Mouse (Mus musculus): ENCODE results near the gene Ncln.

Gene Ncln

DNA sequence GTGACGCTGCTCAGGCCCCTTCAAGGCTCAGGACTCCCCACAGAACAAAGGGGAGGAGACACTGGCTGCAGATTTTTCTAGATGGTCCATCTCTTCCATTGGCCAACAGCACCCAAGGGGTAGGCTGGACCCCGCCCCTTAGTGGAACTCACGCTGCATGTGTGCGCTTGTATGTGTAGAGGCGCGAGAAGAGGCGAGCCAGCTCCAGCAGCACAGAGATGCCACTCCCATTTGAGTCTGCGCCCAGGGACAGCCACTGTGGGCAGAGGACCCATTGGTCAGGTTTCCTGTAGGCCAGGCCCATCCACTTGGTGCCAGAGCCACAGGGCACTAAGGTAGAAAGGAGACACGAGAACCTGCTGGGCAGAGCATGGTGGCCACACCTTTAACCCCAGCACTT lies 5.2 kb downstream of the Ncln start:
- no peak for DNase-seq (ENCODE audit: low spot score in 2 of 2)

DNA sequence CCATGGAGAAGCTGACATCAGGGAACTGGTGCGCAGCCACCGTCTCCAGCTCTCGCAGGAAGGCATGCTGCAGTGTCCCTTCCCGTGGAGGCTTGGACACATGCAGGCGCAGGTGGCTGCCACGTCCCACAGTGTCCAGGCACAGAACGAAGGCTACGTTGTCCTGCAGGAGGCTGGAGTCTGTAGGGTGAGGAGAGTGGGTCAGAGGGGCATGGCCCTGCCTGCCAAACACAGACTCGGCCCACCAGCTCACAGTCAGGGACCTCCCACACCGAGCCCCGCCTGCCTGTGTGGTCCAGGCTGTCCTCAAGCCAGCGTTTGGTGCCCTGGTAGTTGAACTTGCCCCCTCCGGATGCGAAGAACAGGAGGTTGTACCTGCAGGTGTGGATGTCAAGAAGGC lies 6.3 kb downstream of the Ncln start:
- no peak for DNase-seq (ENCODE audit: low spot score in 2 of 2)

DNA sequence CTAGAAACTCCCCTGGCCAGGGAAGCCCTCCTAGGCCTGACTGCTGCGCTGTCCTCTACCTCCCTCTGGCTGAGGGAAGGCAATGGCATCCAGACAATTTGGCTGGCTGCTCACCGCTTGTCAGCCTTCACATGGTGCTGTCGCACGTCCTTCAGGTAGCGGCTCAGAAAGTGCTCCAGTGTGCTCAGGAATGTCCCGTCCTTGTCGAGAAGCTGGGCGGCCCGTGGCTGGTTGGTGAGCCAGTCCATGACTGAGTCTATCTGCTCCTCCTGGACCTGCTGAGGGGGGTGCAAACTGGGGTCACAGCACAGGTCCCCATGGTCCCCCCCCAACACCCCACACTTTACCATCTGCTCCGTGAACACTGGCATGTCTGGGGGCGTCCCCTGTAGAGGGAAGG lies 8.1 kb downstream of the Ncln start:
- no peak for DNase-seq (ENCODE audit: low spot score in 2 of 2)

DNA sequence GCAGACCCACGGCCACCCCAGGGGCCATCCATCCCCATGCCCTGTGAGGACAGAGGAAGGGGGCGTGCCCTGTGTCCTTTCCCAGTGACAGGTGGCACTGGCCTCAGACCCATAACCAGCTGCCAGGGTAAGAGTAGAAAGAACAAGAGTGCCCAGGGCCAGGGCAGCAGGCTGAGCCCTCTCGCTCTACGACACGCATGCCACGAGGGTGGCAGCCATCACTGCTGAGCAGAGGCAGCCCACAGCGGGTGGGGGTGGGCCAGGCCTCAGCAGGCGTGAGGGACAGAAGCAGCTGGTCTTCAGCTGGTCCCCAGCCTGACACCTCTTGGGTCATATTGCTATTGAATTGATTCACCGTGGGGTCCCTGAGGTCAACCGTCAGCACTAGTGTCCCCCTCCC lies 9.7 kb downstream of the Ncln start:
- no peak for DNase-seq (ENCODE audit: low spot score in 2 of 2)

DNA sequence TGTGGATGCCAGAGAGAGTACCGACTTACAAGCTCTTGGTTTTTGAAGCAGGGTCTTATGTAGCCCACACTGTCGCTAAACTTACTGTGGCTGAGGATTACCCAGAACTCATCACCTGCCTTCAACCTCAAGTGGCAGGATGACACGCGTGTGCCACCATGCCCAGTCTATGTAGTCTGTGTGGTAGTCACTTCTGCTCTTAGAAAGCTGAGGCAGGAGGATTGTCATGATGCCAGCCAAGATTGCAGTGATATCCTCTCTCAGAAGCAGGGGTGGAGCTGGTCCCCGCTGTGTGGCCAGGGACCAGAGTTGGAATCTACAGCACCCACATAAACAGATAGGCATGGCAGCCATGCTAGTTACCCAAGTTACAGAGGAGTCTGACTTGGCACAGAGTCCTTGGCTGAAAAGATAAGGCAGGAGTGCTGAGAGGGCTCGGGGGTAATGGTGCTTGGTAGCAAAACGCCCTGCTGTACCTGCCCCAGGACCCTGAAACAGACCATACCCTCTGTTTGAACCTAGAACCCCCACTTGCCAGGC lies 10.6 kb downstream of the Ncln start:
- no peak for DNase-seq (ENCODE audit: low spot score in 2 of 2)

DNA sequence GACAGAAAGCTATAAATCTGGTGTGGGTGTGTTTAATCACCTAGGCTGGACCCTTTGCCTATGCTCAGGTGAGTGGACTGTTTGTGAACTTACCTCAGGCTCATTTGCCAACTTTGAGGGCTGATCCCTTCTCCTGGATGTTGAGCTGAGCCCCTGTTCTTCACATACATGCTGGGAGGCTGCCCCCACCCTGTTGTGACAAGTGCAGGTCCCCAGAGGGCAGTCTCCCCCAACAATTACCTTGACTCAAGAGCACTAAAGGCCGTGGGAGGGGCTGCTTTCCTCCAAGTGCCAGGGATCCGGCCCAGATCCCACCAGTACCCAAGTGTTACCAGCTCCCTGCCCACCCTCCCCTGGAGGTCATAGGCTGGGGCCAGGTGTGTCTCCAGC lies 11.1 kb downstream of the Ncln start:
- DNase-seq (ENCODE audit: low spot score in 2 of 2) = no peak

DNA sequence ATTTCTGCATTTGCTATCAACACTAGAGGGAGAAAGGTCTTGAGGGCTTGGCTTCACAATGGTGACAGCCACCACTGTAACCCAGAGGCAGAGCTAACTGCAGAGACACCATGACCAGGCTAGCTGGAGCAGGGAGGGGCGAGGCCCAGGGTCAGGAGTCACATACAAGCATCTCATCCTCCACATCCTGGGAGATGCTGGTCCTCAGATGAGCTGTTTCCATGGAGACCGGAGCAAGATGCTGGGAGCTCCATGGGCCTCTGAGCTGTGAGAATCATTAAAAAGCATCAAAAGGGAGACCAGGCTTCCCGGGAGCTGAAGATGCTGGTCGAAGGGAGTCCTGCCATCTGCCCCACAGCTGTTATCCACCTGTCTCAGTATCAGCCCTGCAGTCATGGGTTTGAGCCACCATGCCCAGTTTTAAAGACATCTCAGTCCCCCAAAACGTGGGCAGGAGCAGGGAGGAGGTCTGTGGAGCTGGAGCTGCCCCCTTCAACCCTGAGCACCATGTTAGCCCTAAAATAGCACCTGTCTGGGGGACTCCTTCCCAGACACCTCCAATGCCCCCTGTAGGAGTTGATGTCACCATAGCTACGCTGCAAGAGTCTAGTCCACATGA lies 11.6 kb downstream of the Ncln start:
- no peak for DNase-seq (ENCODE audit: low spot score in 2 of 2)

DNA sequence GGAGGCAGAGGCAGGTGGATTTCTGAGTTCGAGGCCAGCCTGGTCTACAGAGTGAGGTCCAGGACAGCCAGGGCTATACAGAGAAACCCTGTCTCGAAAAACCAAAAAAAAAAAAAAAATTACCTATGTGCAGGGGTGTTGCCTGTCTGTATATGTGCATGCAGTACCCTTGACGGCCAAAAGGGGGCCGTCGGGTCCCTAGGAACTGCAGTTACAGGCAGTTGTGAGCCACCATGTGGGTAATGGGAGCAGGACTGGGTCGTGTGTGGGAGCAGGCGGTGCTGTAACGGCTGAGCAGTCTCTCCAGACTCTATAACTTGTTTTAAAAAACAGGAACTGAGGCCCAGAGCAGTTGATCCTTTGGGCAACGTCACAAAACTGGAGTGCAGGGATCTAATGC lies 12.2 kb downstream of the Ncln start:
- DNase-seq (ENCODE audit: low spot score in 2 of 2) = no peak

DNA sequence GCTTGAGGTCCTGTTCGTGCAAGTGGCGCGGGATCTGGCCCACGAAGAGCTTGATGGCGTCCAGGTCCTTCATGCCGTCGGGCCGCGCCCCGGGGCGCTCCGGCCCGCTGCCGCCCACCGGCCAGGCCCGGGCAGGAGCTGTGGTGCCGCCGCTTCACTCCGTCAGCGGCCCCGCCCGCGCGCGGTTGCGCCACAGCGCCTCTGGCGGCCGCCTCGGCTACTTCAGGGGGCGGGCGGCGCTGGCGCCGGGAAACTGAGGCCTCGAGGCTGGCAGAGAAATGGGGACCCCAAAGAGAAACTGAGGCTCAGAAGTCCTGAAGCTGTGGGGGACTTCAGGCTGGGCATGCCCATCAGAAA lies 13.7 kb downstream of the Ncln start, which contains the start of gene Celf5:
Gene Celf5 (minus strand): TSS at position 177 of the 357 bp plus-strand sequence.
- DNase-seq (ENCODE audit: low spot score in 2 of 2) = no peak

DNA sequence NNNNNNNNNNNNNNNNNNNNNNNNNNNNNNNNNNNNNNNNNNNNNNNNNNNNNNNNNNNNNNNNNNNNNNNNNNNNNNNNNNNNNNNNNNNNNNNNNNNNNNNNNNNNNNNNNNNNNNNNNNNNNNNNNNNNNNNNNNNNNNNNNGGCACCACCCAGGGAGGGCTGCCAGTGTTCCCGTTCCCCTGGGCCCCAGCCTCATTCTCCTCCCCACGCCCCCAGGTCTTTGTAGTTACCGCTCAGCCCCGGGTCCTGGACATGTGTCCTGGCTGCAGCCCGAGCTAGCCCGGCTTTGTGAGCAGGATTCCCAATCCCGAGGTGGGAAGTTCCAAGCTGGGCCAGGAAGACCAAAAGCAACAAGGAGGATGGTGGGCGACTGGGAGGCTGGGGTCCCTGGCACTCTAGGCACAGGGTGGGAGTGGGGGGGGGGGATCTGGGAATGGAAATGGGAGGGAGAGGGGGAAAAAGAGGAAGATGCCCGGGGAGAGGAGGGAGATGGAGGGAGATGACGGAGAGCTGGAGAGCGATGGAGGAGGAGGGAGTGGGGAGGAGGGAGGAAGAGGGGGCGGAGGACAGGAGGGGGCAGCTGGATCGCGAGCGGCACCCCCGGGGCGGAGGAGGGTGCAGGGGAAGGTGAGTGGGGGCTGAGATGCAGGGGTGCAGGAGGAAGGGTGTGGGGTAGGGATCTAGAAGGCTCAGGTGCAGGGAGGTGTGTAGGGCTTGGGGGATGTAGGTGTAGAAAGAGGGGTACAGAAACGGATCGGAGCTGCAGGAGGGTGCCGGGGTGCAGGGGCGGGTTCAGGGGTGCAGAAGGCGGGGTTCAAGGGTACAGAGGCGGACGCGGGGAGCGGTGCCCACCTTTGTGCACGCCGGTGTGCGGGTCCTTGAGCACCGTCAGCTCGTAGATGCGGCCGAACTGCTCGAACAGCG lies 14.3 kb downstream of the Ncln start:
- DNase-seq (ENCODE audit: low spot score in 2 of 2) = no peak

DNA sequence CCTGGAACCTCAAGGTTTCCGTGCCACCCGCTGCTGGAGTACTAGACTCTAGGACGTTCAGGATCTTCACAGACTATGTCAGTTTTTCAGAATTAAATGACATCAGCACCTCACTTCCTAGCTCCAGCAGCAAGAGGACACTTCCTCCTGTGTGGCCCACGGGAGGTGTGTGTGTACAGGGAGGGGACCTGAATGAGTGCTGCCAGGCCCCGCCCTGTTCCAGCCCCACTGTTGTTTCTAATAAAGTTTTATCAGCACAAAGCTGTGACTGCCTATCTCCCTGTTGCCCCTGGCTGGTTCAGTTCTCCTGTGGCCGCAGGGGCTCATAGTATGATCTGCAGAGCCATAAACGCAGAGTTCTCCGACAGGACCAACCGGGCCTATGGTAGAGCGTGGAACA lies 21.7 kb downstream of the Ncln start:
- no peak for DNase-seq (ENCODE audit: low spot score in 2 of 2)

DNA sequence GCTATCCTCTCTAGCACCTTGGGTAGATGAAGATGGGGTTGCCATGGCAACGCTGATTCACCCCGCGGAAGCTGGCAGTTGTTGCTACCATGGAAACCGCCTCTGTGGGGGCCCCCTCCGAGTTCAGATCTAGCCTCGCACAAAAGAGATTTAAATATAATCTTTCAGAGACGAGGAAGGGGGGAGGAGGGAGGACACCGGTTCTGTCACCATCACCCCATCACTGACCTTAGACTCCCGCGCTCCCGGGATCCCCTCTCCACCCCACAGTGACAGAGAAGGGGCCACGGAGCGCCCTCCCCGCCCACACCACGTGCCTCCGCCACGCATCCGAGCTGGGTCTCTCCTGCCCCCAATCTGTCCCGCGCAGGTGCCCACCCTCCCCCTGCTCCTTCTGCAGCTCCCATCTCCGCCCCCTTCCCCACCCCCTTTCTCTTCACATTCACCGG lies 23.2 kb downstream of the Ncln start:
- no peak for DNase-seq (ENCODE audit: low spot score in 2 of 2)

DNA sequence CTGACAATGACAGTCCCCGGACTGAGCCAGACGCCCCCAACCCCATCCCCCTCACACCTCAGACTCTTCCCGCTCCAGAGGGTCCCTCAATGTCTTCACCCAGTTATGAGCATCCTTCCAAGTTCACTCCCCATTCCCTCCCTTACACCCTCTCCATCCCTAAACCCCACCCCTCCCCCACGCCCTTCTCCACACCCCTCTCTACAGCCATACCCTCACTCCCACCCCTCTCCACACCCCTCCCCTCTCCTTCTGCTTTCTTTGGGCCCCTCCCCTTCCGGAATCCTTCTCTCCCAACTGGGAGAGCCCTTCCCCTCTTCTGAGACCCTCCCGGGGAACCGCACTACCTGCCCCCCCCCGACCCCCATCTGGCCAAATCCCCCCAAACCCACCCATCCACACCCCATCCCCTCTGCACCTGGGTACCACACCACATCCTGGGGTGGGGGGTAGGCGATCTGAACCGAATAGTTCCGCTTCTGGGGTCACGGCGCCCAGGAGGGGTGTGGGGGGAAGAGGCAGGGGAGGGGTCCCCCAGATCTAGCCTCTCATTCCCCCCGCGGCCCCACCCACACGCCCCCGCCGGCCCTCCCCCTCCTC lies 23.7 kb downstream of the Ncln start:
- DNase-seq (ENCODE audit: low spot score in 2 of 2) = no peak

DNA sequence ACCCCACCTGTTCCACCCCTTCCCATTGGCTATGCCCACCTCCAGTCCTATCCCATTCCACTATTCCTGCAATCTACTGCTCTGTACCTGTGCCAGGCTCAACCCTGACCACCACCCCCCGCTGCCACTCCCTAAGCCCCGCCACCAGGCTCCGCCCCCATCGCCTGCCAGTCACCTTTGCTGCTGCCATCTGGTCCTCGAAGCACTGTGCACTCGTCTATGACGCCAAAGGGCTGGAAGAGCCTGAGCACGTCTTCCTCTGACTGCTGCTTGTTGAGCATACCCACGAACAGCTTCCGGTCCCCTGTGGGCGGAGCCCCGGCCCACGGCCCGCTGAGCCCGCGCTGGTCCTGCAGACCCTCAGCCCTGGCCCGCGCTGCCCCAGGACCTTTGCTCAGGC lies 25.7 kb downstream of the Ncln start:
- DNase-seq (ENCODE audit: low spot score in 2 of 2) = no peak

DNA sequence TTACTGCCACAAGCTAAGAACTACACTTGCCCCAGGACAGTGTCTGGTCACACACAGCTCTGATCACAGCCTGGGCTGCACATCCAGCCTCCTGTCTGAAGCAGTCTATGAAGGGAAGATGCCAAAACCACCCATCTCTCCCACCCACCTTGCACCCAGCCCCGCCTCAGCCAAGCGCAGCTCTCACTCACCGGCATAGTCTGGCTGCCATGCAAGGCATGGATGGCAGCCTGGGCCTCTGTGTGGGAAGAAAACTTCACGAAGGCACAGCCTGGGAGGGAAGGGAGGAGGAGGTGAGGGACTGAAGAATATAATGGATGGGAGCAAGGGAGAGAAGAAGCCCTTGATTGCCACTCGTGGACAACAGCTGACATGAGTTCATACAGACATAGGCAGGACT lies 26.9 kb downstream of the Ncln start:
- DNase-seq (ENCODE audit: low spot score in 2 of 2) = no peak

DNA sequence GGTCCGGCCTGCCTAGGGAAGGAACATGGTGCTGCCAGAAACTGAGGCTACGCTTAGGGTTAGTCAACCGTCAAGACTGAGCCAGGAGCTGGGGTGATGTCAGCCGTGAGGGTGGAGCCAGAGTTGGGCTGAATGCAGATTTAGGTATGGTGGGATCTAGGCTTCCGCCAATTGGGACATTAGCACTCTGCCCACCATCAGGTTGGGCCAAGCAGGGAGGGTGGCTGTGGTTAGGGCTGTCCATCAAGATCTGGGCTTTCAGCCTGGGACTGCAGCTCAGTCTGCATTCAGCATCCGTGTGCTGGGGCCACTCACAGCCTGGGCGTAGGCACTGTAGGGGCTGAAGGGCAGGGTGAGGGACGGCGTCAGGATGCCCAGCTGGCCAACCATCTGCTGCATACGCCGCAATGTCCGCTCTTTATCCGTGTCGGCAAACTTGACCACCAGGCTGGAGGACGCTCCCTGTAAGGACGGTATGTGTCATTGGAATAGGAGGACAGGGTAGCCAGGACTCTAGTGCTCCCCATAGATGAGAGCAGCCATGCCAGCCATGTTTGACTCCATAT lies 28.4 kb downstream of the Ncln start:
- no peak for DNase-seq (ENCODE audit: low spot score in 2 of 2)

DNA sequence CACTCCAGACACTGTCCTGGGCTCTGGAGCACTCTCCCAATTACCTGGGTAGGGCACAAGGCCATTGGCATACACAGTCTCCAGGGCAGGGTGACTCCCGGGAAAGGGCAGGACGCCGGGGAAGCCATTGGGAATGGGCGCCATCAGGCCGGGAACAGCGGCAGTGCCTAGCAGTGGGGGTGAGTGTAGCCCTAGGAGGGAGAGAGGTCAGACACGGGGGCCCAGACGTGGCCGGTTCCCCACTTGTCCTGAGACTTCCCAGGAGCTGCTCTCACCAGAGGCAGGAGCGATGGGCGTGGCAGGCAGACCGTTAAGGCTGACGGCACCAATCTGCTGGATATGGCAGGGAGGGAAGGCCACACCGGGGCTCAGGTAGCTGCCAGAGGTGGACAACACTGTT lies 29.3 kb downstream of the Ncln start:
- no peak for DNase-seq (ENCODE audit: low spot score in 2 of 2)

DNA sequence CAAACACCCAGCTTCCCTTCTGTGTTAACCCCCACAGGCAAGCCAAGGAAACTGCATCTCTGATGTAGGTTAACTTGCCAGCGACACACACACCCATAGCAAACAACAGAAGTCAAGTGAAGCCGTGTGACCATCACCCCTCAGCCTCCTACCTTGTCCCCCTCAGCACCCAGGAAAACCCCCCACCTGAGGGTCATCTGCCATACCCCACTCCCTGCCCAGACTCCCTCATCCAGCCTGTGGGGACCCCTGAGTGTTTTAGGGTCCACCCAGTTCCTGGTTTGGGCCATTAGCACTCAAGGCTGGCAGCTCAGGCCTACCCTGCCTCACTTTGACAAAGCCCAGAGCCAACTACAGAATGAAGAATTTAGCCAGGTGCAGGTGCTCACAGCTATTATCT lies 30.1 kb downstream of the Ncln start:
- DNase-seq (ENCODE audit: low spot score in 2 of 2) = no peak

DNA sequence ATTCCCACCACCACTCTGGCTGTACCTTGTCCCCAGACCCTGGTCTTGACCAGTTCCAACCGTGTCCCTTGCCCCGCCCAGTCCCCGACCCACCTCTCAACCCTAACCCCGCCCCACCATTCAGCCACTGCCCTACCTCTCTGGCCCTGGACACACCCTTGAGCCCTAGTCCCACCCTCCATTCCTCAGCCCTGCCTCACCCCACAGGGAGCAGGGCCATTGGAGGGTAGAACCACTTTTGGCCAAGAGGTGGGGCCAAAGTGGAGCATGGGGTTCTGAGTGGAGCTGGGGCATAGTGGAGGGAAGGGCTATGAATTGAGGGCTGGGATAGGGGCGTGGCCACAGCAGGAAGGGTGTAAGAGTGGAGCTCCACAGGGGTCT lies 30.9 kb downstream of the Ncln start:
- no peak for DNase-seq (ENCODE audit: low spot score in 2 of 2)

DNA sequence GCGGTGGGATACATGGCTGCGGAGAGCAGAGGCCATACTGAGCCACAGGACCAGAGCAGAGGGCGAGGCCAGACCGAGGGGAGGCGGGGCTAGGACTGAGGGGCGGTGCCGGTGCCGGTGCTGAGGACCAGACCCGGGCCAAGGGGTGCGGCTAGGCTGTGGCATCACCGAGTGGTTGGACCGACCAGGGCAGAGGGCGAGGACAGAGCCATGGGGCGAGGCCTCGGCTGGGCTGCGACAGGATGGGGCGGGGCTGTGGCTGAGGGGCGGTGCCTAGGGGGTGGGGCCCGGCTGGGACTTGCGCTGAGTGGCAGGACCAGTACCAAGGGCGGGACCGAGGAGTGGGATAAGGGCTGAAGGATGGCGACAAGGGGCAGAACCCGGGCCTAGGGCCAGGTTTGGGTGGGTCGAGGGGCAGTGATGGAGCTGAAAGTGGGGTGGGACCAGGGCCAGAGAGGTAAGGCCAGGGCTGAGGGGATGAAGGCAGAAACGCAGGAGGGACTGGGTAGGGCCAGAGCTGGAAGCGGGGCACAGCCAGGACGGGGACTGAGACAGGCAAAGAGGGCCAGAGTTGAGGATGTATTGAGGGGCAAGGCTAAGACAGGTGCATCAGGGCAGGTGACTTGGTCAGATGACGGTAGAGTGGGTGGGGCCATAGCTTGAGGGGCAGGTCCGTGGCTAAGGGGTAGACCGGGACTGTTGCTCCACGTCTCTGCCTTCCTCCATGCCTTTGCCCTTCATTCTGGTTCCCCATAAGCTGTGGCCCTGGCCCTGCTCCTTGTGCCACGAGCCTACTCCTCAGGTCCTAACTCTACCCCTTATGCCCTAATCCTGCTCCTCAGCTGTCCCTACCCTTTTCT lies 31.6 kb downstream of the Ncln start:
- peak; percentile 43 for DNase-seq (ENCODE audit: low spot score in 2 of 2)

DNA sequence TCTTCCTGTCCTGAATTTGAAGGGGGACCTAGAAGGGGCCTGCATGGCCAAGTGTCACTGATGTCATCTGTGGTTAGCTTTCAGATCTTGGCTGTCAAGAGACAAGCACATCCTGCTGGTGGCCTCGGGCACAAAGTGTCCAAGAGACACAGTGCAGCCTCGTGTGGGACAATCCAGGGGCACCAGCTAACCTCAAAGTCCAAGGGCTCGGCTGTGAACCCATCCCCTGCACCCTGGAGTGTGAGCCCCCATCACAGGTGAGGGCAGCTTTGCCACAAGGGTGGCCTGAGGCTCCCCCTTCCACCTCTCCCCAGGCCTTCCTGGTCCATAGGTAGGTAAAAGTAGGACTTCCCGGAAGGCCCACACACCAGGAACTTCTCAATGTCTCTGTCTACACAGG lies 32.7 kb downstream of the Ncln start:
- no peak for DNase-seq (ENCODE audit: low spot score in 2 of 2)
